ENCODE assay signal across 19 mouse cellular contexts in the genomic region with DNA sequence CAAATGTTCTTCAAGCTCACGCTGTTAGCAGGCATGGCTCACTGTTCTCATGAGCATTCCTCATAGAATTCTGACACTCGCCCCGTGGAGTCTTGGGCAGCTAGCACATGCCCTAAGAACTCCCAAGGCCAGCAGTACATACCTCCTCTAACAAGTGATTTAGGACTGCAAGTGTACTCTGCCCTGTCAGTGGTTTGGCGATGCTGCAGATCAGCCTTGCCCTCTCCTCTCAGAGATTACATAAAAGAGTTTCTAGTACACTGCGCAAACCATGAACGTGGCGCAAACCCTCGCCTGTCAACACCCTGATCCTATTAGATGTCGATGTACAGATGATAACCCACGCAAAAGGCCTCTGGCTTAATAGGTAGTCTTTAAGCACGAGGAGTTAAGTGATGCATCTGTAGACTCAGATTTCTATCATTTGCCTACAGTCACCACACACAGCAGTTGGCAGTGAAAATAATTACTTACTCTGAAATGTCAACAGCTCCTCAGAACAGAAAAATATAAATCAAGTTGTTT. TPM values are rescaled to one million over a fixed set of nuclear protein-coding genes. Genes with fewer than 3 reads are reported as not detected.
A peak's percentile ranks its signal among the peaks of the same experiment; 100 is the strongest.
DNase-seq lines count a peak whose midpoint lies in the region; ATAC-seq and TF ChIP-seq lines count a peak whose summit lies in the region.
"Had no signal": no experiment of that assay in that cellular context is flagged by ENCODE, and none has a peak within 500 bp of the region (broad histone marks: within the 10 kb centered on the region; RNA-seq: fewer than 3 reads in every experiment).

No protein-coding gene starts in this region.

- H3K27me3 ChIP-seq in embryonic facial prominence, embryonic 12.5 days = no peaks in the 10 kb centered on the region
- no peaks in the 10 kb centered on the region for H3K27me3 ChIP-seq in embryonic facial prominence, embryonic 10.5 days (replicated peaks; ENCODE audit: low read depth, poor library complexity, severe bottlenecking)
- no peaks in the 10 kb centered on the region for H3K27me3 ChIP-seq in forebrain, postnatal 0 days (ENCODE audit: insufficient read depth, low read length)
- H3K27me3 ChIP-seq: liver, embryonic 13.5 days had no signal

- no peak overlapping the region for H3K4me3 ChIP-seq in embryonic facial prominence, embryonic 12.5 days
- H3K4me3 ChIP-seq in embryonic facial prominence, embryonic 10.5 days = no peak overlapping the region
- no peak overlapping the region for H3K4me3 ChIP-seq in layer of hippocampus, adult 2 months
- no peak overlapping the region for H3K4me3 ChIP-seq in forebrain, postnatal 0 days (ENCODE audit: low read depth, low read length)
- H3K4me3 ChIP-seq: liver, embryonic 13.5 days had no signal

- no peak overlapping the region for H3K4me2 ChIP-seq in embryonic facial prominence, embryonic 12.5 days (replicated peaks)
- no peak overlapping the region for H3K4me2 ChIP-seq in forebrain, postnatal 0 days (ENCODE audit: low read depth)
- H3K4me2 ChIP-seq: liver, embryonic 13.5 days had no signal

- no peak for ATAC-seq in embryonic facial prominence, embryonic 12.5 days (ENCODE audit: insufficient number of reproducible peaks, insufficient read depth, low FRiP score, low TSS enrichment)
- ATAC-seq in forebrain, postnatal 0 days = peak; percentile 26; the same call in 1 of the 2 replicates
- ATAC-seq: hindbrain, postnatal 0 days had no signal

- no peak overlapping the region for H3K9ac ChIP-seq in embryonic facial prominence, embryonic 12.5 days
- H3K9ac ChIP-seq in forebrain, postnatal 0 days = no peak overlapping the region
- H3K9ac ChIP-seq: liver, embryonic 13.5 days had no signal

- DNase-seq in embryonic facial prominence, embryonic 10.5 days (ENCODE audit: low spot score) = no peak
- no peak for DNase-seq in layer of hippocampus, adult 2 months (ENCODE audit: low spot score in 2 of 2)
- no peak for DNase-seq in layer of hippocampus, postnatal 25 days (ENCODE audit: extremely low spot score in 1 of 2, low spot score in 1 of 2)
- peak; percentile 20 for DNase-seq in adrenal gland, postnatal 25 days
- DNase-seq in forebrain, postnatal 0 days = peak; percentile 12
- DNase-seq in right cerebral cortex, postnatal 36 days (ENCODE audit: low spot score in 2 of 2) = no peak
- DNase-seq: heart, postnatal 14 days; kidney, adult 18-20 months; kidney, postnatal 36 days; liver, embryonic 13.5 days; right cerebral cortex, adult 18-20 months; thymus, postnatal 4 days had no signal

- no peak for TF ChIP-seq CTCF in layer of hippocampus, adult 2 months (conservative IDR thresholded peaks at IDR 0.05)
- TF ChIP-seq CTCF in forebrain, postnatal 0 days (IDR thresholded peaks at IDR 0.05; ENCODE audit: low read depth) = no peak

- H3K9me3 ChIP-seq in embryonic facial prominence, embryonic 12.5 days = no peaks in the 10 kb centered on the region
- H3K9me3 ChIP-seq in embryonic facial prominence, embryonic 10.5 days = no peaks in the 10 kb centered on the region
- no peaks in the 10 kb centered on the region for H3K9me3 ChIP-seq in forebrain, postnatal 0 days (ENCODE audit: low read length)
- H3K9me3 ChIP-seq: liver, embryonic 13.5 days had no signal

- H3K27ac ChIP-seq in embryonic facial prominence, embryonic 12.5 days = peak overlapping the region; percentile 64; the same call in 1 of the 2 replicates
- H3K27ac ChIP-seq in embryonic facial prominence, embryonic 10.5 days (replicated peaks) = no peak overlapping the region
- H3K27ac ChIP-seq in layer of hippocampus, adult 2 months = peak overlapping the region; percentile 55
- no peak overlapping the region for H3K27ac ChIP-seq in forebrain, postnatal 0 days (ENCODE audit: low read depth, low read length)
- H3K27ac ChIP-seq: hindbrain, postnatal 0 days; liver, embryonic 13.5 days had no signal

- 61% methylated on average over 11 of the region's 11 CpGs for WGBS in embryonic facial prominence, embryonic 12.5 days
- WGBS in embryonic facial prominence, embryonic 10.5 days = 77% methylated on average over 11 of the region's 11 CpGs
- 63% methylated on average over 11 of the region's 11 CpGs for WGBS in forebrain, postnatal 0 days

- H3K4me1 ChIP-seq in embryonic facial prominence, embryonic 12.5 days = peaks cover 24% of the 10 kb centered on the region
- H3K4me1 ChIP-seq in embryonic facial prominence, embryonic 10.5 days = peaks cover 24% of the 10 kb centered on the region
- 0 out of 2 replicates have a peak, but pooled peaks cover 3% of the 10 kb centered on the region for H3K4me1 ChIP-seq in forebrain, postnatal 0 days (ENCODE audit: insufficient read depth)
- H3K4me1 ChIP-seq: liver, embryonic 13.5 days had no signal

- H3K36me3 ChIP-seq in embryonic facial prominence, embryonic 12.5 days = no peaks in the 10 kb centered on the region
- no peaks in the 10 kb centered on the region for H3K36me3 ChIP-seq in embryonic facial prominence, embryonic 10.5 days (replicated peaks)
- no peaks in the 10 kb centered on the region for H3K36me3 ChIP-seq in forebrain, postnatal 0 days (ENCODE audit: insufficient read depth)
- H3K36me3 ChIP-seq: liver, embryonic 13.5 days had no signal

RNA-seq across cellular contexts. Expression of a gene that starts 11.9 kb away (rescaled TPM):
- 0.33 and 0.36 TPM in 2 replicates for polyA plus RNA-seq in embryonic facial prominence, embryonic 12.5 days (2016; fragmentation: Nextera tagmentation; extraction: Ambion mirVana)
- 0.16 and 0.44 TPM in 2 replicates for polyA plus RNA-seq in embryonic facial prominence, embryonic 10.5 days (2016; fragmentation: Nextera tagmentation; extraction: Ambion mirVana)
- not detected for total RNA-seq in layer of hippocampus, adult 2 months (2021)
- total RNA-seq in layer of hippocampus, postnatal 25 days (2021) = not detected
- total RNA-seq in adrenal gland, postnatal 25 days (2021) = 0.09 and 0.48 TPM in 2 replicates
- under 0.01 TPM in 1 of 2 replicates, not detected in the other for total RNA-seq in forebrain, postnatal 0 days (2014; rRNA removed)
- 0.02 TPM in 1 of 2 replicates, not detected in the other for polyA plus RNA-seq in forebrain, postnatal 0 days (2015; fragmentation: Nextera tagmentation; extraction: Ambion mirVana)
- total RNA-seq: layer of hippocampus, postnatal 14 days; left cerebral cortex, postnatal 25 days; megakaryocyte, adult 5-6 weeks had no signal
- polyA plus RNA-seq: C2C12; frontal cortex, adult 2 months had no signal

Comparison
In these comparisons a context has a peak if more than half of its experiments do, and no peak if none do; other contexts are left out.
1. H3K27ac ChIP-seq: peak in embryonic facial prominence, embryonic 12.5 days (single experiment) and layer of hippocampus, adult 2 months (single experiment); none in embryonic facial prominence, embryonic 10.5 days (single experiment) and forebrain, postnatal 0 days (single experiment).
2. DNase-seq: peak in adrenal gland, postnatal 25 days (single experiment) and forebrain, postnatal 0 days (single experiment); none in embryonic facial prominence, embryonic 10.5 days (single experiment), layer of hippocampus, adult 2 months (0 of 2), layer of hippocampus, postnatal 25 days (0 of 2) and right cerebral cortex, postnatal 36 days (0 of 2).